Mouse (Mus musculus): Measurements from ENCODE around the gene Ubxn1. TPM values are rescaled to one million over a fixed set of nuclear protein-coding genes. Genes with fewer than 3 reads are reported as not detected.

Gene Ubxn1
- total and polyA plus RNA-seq, 2 experiments from 2014 or later, result 67.7 to 158 TPM

GRCm38 (mm10) chr19:8919000-8919399 is 47.7 kb downstream of the Ubxn1 start:
- Histone ChIP-seq H3K9ac (replicated peaks; ENCODE audit: low read length) (no peak overlapping the region), H3K9me3 (ENCODE audit: low read length) (no peaks in the 10 kb centered on the region), H3K4me2 (ENCODE audit: low read depth, low read length) (no peak overlapping the region), H3K27me3 (ENCODE audit: insufficient read depth, low read length) (no peaks in the 10 kb centered on the region), H3K4me1 (ENCODE audit: insufficient read depth, low read length) (peaks cover 9% of the 10 kb centered on the region), H3K4me3 (ENCODE audit: low read length) (no peak overlapping the region), H3K27ac (no peak overlapping the region), H3K36me3 (ENCODE audit: insufficient read depth, low read length) (peaks cover 31% of the 10 kb centered on the region)
- ATAC-seq (no peak), DNase-seq (ENCODE audit: low spot score) (no peak)
- TF ChIP-seq CTCF (IDR thresholded peaks at IDR 0.05; ENCODE audit: low read depth), result no peak
- 91% methylated on average over 3 of the region's 3 CpGs for WGBS

- Histone ChIP-seq H3K4me1 (ENCODE audit: insufficient read depth, low read length) (peaks cover 9% of the 10 kb centered on the region), H3K36me3 (ENCODE audit: insufficient read depth, low read length) (peaks cover 25% of the 10 kb centered on the region), H3K27me3 (ENCODE audit: insufficient read depth, low read length) (no peaks in the 10 kb centered on the region), H3K9me3 (ENCODE audit: low read length) (no peaks in the 10 kb centered on the region), H3K4me3 (ENCODE audit: low read length) (peak overlapping the region; percentile 89; the same call in 1 of the 2 replicates), H3K9ac (replicated peaks; ENCODE audit: low read length) (peak overlapping the region; percentile 85; the same call in 1 of the 2 replicates), H3K27ac (peak overlapping the region; percentile 79), H3K4me2 (ENCODE audit: low read depth, low read length) (peak overlapping the region; percentile 91)
- DNase-seq (ENCODE audit: low spot score), result no peak
- WGBS, result 63% methylated on average over 6 of the region's 6 CpGs
- no peak for ATAC-seq
- TF ChIP-seq CTCF (IDR thresholded peaks at IDR 0.05; ENCODE audit: low read depth), result no peak
These were observed 48.4 kb downstream of the Ubxn1 start for GRCm38 (mm10) chr19:8919684-8920072.

- H3K36me3 ChIP-seq (ENCODE audit: insufficient read depth, low read length), result peaks cover 19% of the 10 kb centered on the region
- ATAC-seq (peak; percentile 98), DNase-seq (ENCODE audit: low spot score) (peak; percentile 96)
- WGBS, result 4% methylated on average over 31 of the region's 50 CpGs
- H3K4me2 ChIP-seq (ENCODE audit: low read depth, low read length), result peak within 1 kb of the TSS; percentile 91
- no peaks in the 10 kb centered on the region for H3K9me3 ChIP-seq (ENCODE audit: low read length)
- peak within 1 kb of the TSS; percentile 79 for H3K27ac ChIP-seq
- TF ChIP-seq CTCF (IDR thresholded peaks at IDR 0.05; ENCODE audit: low read depth), result no peak
- H3K27me3 ChIP-seq (ENCODE audit: insufficient read depth, low read length), result no peaks in the 10 kb centered on the region
- H3K9ac ChIP-seq (replicated peaks; ENCODE audit: low read length), result peak within 1 kb of the TSS; percentile 85
- H3K4me3 ChIP-seq (ENCODE audit: low read length), result peak within 1 kb of the TSS; percentile 89
- H3K4me1 ChIP-seq (ENCODE audit: insufficient read depth, low read length), result peaks cover 9% of the 10 kb centered on the region
These were observed 48.9 kb downstream of the Ubxn1 start, which contains the start of gene B3gat3 for GRCm38 (mm10) chr19:8920073-8920736. B3gat3 (plus strand) TSS chr19:8920374.

- no peaks in the 10 kb centered on the region for H3K9me3 ChIP-seq (ENCODE audit: low read length)
- TF ChIP-seq CTCF (IDR thresholded peaks at IDR 0.05; ENCODE audit: low read depth), result no peak
- WGBS, result under 1% methylated on average over 6 of the region's 6 CpGs
- peaks cover 9% of the 10 kb centered on the region for H3K4me1 ChIP-seq (ENCODE audit: insufficient read depth, low read length)
- peak overlapping the region; percentile 91 for H3K4me2 ChIP-seq (ENCODE audit: low read depth, low read length)
- DNase-seq (ENCODE audit: low spot score) (peak; percentile 57), ATAC-seq (no peak)
- peak overlapping the region; percentile 79 for H3K27ac ChIP-seq
- peaks cover 17% of the 10 kb centered on the region for H3K36me3 ChIP-seq (ENCODE audit: insufficient read depth, low read length)
- peak overlapping the region; percentile 89 for H3K4me3 ChIP-seq (ENCODE audit: low read length)
- no peaks in the 10 kb centered on the region for H3K27me3 ChIP-seq (ENCODE audit: insufficient read depth, low read length)
- peak overlapping the region; percentile 85 for H3K9ac ChIP-seq (replicated peaks; ENCODE audit: low read length)
These were observed 49.6 kb downstream of the Ubxn1 start for GRCm38 (mm10) chr19:8920836-8921291.

GRCm38 (mm10) chr19:8921741-8922140 is 50.4 kb downstream of the Ubxn1 start:
- no peak overlapping the region for H3K4me3 ChIP-seq (ENCODE audit: low read length)
- H3K4me1 ChIP-seq (ENCODE audit: insufficient read depth, low read length), result peaks cover 9% of the 10 kb centered on the region
- no peak overlapping the region for H3K27ac ChIP-seq
- no peak for TF ChIP-seq CTCF (IDR thresholded peaks at IDR 0.05; ENCODE audit: low read depth)
- WGBS, result 75% methylated on average over 9 of the region's 9 CpGs
- DNase-seq (ENCODE audit: low spot score) (no peak), ATAC-seq (no peak)
- peaks cover 13% of the 10 kb centered on the region for H3K36me3 ChIP-seq (ENCODE audit: insufficient read depth, low read length)
- H3K4me2 ChIP-seq (ENCODE audit: low read depth, low read length), result peak overlapping the region; percentile 91
- no peak overlapping the region for H3K9ac ChIP-seq (replicated peaks; ENCODE audit: low read length)
- no peaks in the 10 kb centered on the region for H3K9me3 ChIP-seq (ENCODE audit: low read length)
- H3K27me3 ChIP-seq (ENCODE audit: insufficient read depth, low read length), result no peaks in the 10 kb centered on the region

Small RNA genes within 50 kb of the gene (microRNA-seq; reads per million reads assigned to microRNA genes)
- 0.18 to 0.36 reads per million in 2 experiments for gene Mir5136

Other genes with a start within 250 kb of the Ubxn1 start
Only the 30 nearest of the 32 such genes appear.
- gene Slc3a2, start 148.1 kb upstream of the Ubxn1 start, total RNA-seq (2014; rRNA removed), result 154 and 155 TPM in 2 replicates
- gene Slc3a2, start 148.1 kb upstream of the Ubxn1 start, polyA plus RNA-seq (2015; fragmentation: Nextera tagmentation; extraction: Ambion mirVana), result 235 and 250 TPM in 2 replicates
- 46.7 and 49.7 TPM in 2 replicates for gene Wdr74, start 135.7 kb upstream of the Ubxn1 start, total RNA-seq (2014; rRNA removed)
- gene Wdr74, start 135.7 kb upstream of the Ubxn1 start, polyA plus RNA-seq (2015; fragmentation: Nextera tagmentation; extraction: Ambion mirVana), result 78.7 and 79.2 TPM in 2 replicates
- not detected in 2 replicates for gene 1700092M07Rik, start 130.8 kb upstream of the Ubxn1 start, total RNA-seq (2014; rRNA removed)
- 0.66 and 0.85 TPM in 2 replicates for gene 1700092M07Rik, start 130.8 kb upstream of the Ubxn1 start, polyA plus RNA-seq (2015; fragmentation: Nextera tagmentation; extraction: Ambion mirVana)
- 84.4 and 110 TPM in 2 replicates for gene Stx5a, start 130.1 kb upstream of the Ubxn1 start, total RNA-seq (2014; rRNA removed)
- 95.3 and 104 TPM in 2 replicates for gene Stx5a, start 130.1 kb upstream of the Ubxn1 start, polyA plus RNA-seq (2015; fragmentation: Nextera tagmentation; extraction: Ambion mirVana)
- 47.7 and 51.3 TPM in 2 replicates for gene Nxf1, start 114.4 kb upstream of the Ubxn1 start, total RNA-seq (2014; rRNA removed)
- 88.3 and 89.5 TPM in 2 replicates for gene Nxf1, start 114.4 kb upstream of the Ubxn1 start, polyA plus RNA-seq (2015; fragmentation: Nextera tagmentation; extraction: Ambion mirVana)
- gene Tmem223, start 100.5 kb upstream of the Ubxn1 start, total RNA-seq (2014; rRNA removed), result 269 and 347 TPM in 2 replicates
- gene Tmem223, start 100.5 kb upstream of the Ubxn1 start, polyA plus RNA-seq (2015; fragmentation: Nextera tagmentation; extraction: Ambion mirVana), result 233 and 258 TPM in 2 replicates
- gene Tmem179b, start 97.0 kb upstream of the Ubxn1 start, total RNA-seq (2014; rRNA removed), result 29.5 and 31.0 TPM in 2 replicates
- gene Tmem179b, start 97.0 kb upstream of the Ubxn1 start, polyA plus RNA-seq (2015; fragmentation: Nextera tagmentation; extraction: Ambion mirVana), result 27.0 and 27.7 TPM in 2 replicates
- gene Taf6l, start 85.1 kb upstream of the Ubxn1 start, total RNA-seq (2014; rRNA removed), result 30.1 and 38.9 TPM in 2 replicates
- 23.3 and 25.9 TPM in 2 replicates for gene Taf6l, start 85.1 kb upstream of the Ubxn1 start, polyA plus RNA-seq (2015; fragmentation: Nextera tagmentation; extraction: Ambion mirVana)
- 52.7 and 78.3 TPM in 2 replicates for gene Polr2g, start 72.9 kb upstream of the Ubxn1 start, total RNA-seq (2014; rRNA removed)
- gene Polr2g, start 72.9 kb upstream of the Ubxn1 start, polyA plus RNA-seq (2015; fragmentation: Nextera tagmentation; extraction: Ambion mirVana), result 171 and 178 TPM in 2 replicates
- gene Zbtb3, start 68.9 kb upstream of the Ubxn1 start, total RNA-seq (2014; rRNA removed), result 5.0 and 7.5 TPM in 2 replicates
- 4.4 and 4.7 TPM in 2 replicates for gene Zbtb3, start 68.9 kb upstream of the Ubxn1 start, polyA plus RNA-seq (2015; fragmentation: Nextera tagmentation; extraction: Ambion mirVana)
- 41.0 and 55.2 TPM in 2 replicates for gene Ttc9c, start 52.2 kb upstream of the Ubxn1 start, total RNA-seq (2014; rRNA removed)
- gene Ttc9c, start 52.2 kb upstream of the Ubxn1 start, polyA plus RNA-seq (2015; fragmentation: Nextera tagmentation; extraction: Ambion mirVana), result 41.1 and 42.5 TPM in 2 replicates
- gene Hnrnpul2, start 51.5 kb upstream of the Ubxn1 start, total RNA-seq (2014; rRNA removed), result 19.7 and 20.1 TPM in 2 replicates
- gene Hnrnpul2, start 51.5 kb upstream of the Ubxn1 start, polyA plus RNA-seq (2015; fragmentation: Nextera tagmentation; extraction: Ambion mirVana), result 5.6 TPM in 2 replicates
- gene AC129217.1, start 41.7 kb upstream of the Ubxn1 start, total RNA-seq (2014; rRNA removed), result not detected in 2 replicates
- not detected in 2 replicates for gene AC129217.1, start 41.7 kb upstream of the Ubxn1 start, polyA plus RNA-seq (2015; fragmentation: Nextera tagmentation; extraction: Ambion mirVana)
- gene Bscl2, start 34.0 kb upstream of the Ubxn1 start, total RNA-seq (2014; rRNA removed), result 132 and 146 TPM in 2 replicates
- gene Bscl2, start 34.0 kb upstream of the Ubxn1 start, polyA plus RNA-seq (2015; fragmentation: Nextera tagmentation; extraction: Ambion mirVana), result 104 and 107 TPM in 2 replicates
- gene Gng3, start 32.3 kb upstream of the Ubxn1 start, total RNA-seq (2014; rRNA removed), result 93.2 and 99.7 TPM in 2 replicates
- gene Gng3, start 32.3 kb upstream of the Ubxn1 start, polyA plus RNA-seq (2015; fragmentation: Nextera tagmentation; extraction: Ambion mirVana), result 591 and 626 TPM in 2 replicates
- 1.6 TPM in 2 replicates for gene Lrrn4cl, start 20.7 kb upstream of the Ubxn1 start, total RNA-seq (2014; rRNA removed)
- gene Lrrn4cl, start 20.7 kb upstream of the Ubxn1 start, polyA plus RNA-seq (2015; fragmentation: Nextera tagmentation; extraction: Ambion mirVana), result 1.5 and 1.8 TPM in 2 replicates
- gene Uqcc3, start 9.4 kb downstream of the Ubxn1 start, total RNA-seq (2014; rRNA removed), result 17.9 and 21.1 TPM in 2 replicates
- 64.9 and 77.0 TPM in 2 replicates for gene Uqcc3, start 9.4 kb downstream of the Ubxn1 start, polyA plus RNA-seq (2015; fragmentation: Nextera tagmentation; extraction: Ambion mirVana)
- 3.3 and 5.5 TPM in 2 replicates for gene Lbhd1, start 12.2 kb downstream of the Ubxn1 start, total RNA-seq (2014; rRNA removed)
- 26.4 and 37.8 TPM in 2 replicates for gene Lbhd1, start 12.2 kb downstream of the Ubxn1 start, polyA plus RNA-seq (2015; fragmentation: Nextera tagmentation; extraction: Ambion mirVana)
- not detected in 2 replicates for gene Gm49403, start 12.4 kb downstream of the Ubxn1 start, total RNA-seq (2014; rRNA removed)
- gene Gm49403, start 12.4 kb downstream of the Ubxn1 start, polyA plus RNA-seq (2015; fragmentation: Nextera tagmentation; extraction: Ambion mirVana), result not detected in 2 replicates
- gene 1810009A15Rik, start 17.4 kb downstream of the Ubxn1 start, total RNA-seq (2014; rRNA removed), result 13.6 and 29.8 TPM in 2 replicates
- 37.7 and 38.6 TPM in 2 replicates for gene 1810009A15Rik, start 17.4 kb downstream of the Ubxn1 start, polyA plus RNA-seq (2015; fragmentation: Nextera tagmentation; extraction: Ambion mirVana)
- gene Gm49416, start 17.4 kb downstream of the Ubxn1 start, total RNA-seq (2014; rRNA removed), result 0.52 and 2.7 TPM in 2 replicates
- gene Gm49416, start 17.4 kb downstream of the Ubxn1 start, polyA plus RNA-seq (2015; fragmentation: Nextera tagmentation; extraction: Ambion mirVana), result not detected in 2 replicates
- gene Ints5, start 21.5 kb downstream of the Ubxn1 start, total RNA-seq (2014; rRNA removed), result 40.8 and 46.3 TPM in 2 replicates
- 23.2 and 23.8 TPM in 2 replicates for gene Ints5, start 21.5 kb downstream of the Ubxn1 start, polyA plus RNA-seq (2015; fragmentation: Nextera tagmentation; extraction: Ambion mirVana)
- gene Ganab, start 26.6 kb downstream of the Ubxn1 start, total RNA-seq (2014; rRNA removed), result 103 and 110 TPM in 2 replicates
- gene Ganab, start 26.6 kb downstream of the Ubxn1 start, polyA plus RNA-seq (2015; fragmentation: Nextera tagmentation; extraction: Ambion mirVana), result 55.5 and 55.6 TPM in 2 replicates
- gene B3gat3, start 48.9 kb downstream of the Ubxn1 start, total RNA-seq (2014; rRNA removed), result 88.7 and 97.5 TPM in 2 replicates
- 80.9 and 92.3 TPM in 2 replicates for gene B3gat3, start 48.9 kb downstream of the Ubxn1 start, polyA plus RNA-seq (2015; fragmentation: Nextera tagmentation; extraction: Ambion mirVana)
- 5.7 and 6.0 TPM in 2 replicates for gene Rom1, start 57.9 kb downstream of the Ubxn1 start, total RNA-seq (2014; rRNA removed)
- gene Rom1, start 57.9 kb downstream of the Ubxn1 start, polyA plus RNA-seq (2015; fragmentation: Nextera tagmentation; extraction: Ambion mirVana), result 3.5 and 4.0 TPM in 2 replicates
- 8.3 and 8.6 TPM in 2 replicates for gene Eml3, start 58.1 kb downstream of the Ubxn1 start, total RNA-seq (2014; rRNA removed)
- gene Eml3, start 58.1 kb downstream of the Ubxn1 start, polyA plus RNA-seq (2015; fragmentation: Nextera tagmentation; extraction: Ambion mirVana), result 11.0 and 11.8 TPM in 2 replicates
- gene Mta2, start 70.4 kb downstream of the Ubxn1 start, total RNA-seq (2014; rRNA removed), result 65.1 and 71.4 TPM in 2 replicates
- gene Mta2, start 70.4 kb downstream of the Ubxn1 start, polyA plus RNA-seq (2015; fragmentation: Nextera tagmentation; extraction: Ambion mirVana), result 75.2 and 78.8 TPM in 2 replicates
- gene Tut1, start 82.4 kb downstream of the Ubxn1 start, total RNA-seq (2014; rRNA removed), result 20.8 and 23.4 TPM in 2 replicates
- gene Tut1, start 82.4 kb downstream of the Ubxn1 start, polyA plus RNA-seq (2015; fragmentation: Nextera tagmentation; extraction: Ambion mirVana), result 16.0 and 16.2 TPM in 2 replicates
- gene Eef1g, start 95.5 kb downstream of the Ubxn1 start, total RNA-seq (2014; rRNA removed), result 442 and 469 TPM in 2 replicates
- 256 and 260 TPM in 2 replicates for gene Eef1g, start 95.5 kb downstream of the Ubxn1 start, polyA plus RNA-seq (2015; fragmentation: Nextera tagmentation; extraction: Ambion mirVana)
- 11.2 and 11.7 TPM in 2 replicates for gene Ahnak, start 117.8 kb downstream of the Ubxn1 start, total RNA-seq (2014; rRNA removed)
- gene Ahnak, start 117.8 kb downstream of the Ubxn1 start, polyA plus RNA-seq (2015; fragmentation: Nextera tagmentation; extraction: Ambion mirVana), result 5.7 and 6.1 TPM in 2 replicates

Data from hindbrain, postnatal 0 days (tissue).